In genomic region chr5:44253449-44253848, GRCm38 (mm10) we compare ENCODE assay signal across 23 mouse cellular contexts. TPM values are rescaled to one million over a fixed set of nuclear protein-coding genes. Genes with fewer than 3 reads are reported as not detected.
DNase-seq lines count a peak whose midpoint lies in the region; ATAC-seq and TF ChIP-seq lines count a peak whose summit lies in the region.
"Had no signal": no experiment of that assay in that cellular context is flagged by ENCODE, and none has a peak within 500 bp of the region (broad histone marks: within the 10 kb centered on the region; RNA-seq: fewer than 3 reads in every experiment).

No protein-coding gene starts in this region.

- no peaks in the 10 kb centered on the region for H3K27me3 ChIP-seq in liver, postnatal 0 days (ENCODE audit: insufficient read depth, low read length)
- no peaks in the 10 kb centered on the region for H3K27me3 ChIP-seq in liver, embryonic 11.5 days (replicated peaks; ENCODE audit: control insufficient read depth, insufficient read depth, low read length)
- no peaks in the 10 kb centered on the region for H3K27me3 ChIP-seq in stomach, postnatal 0 days (ENCODE audit: control insufficient read depth, insufficient read depth, low read length)
- H3K27me3 ChIP-seq: embryonic facial prominence, embryonic 15.5 days; forebrain, embryonic 15.5 days; heart, embryonic 13.5 days; hindbrain, embryonic 15.5 days had no signal

- ATAC-seq in liver, postnatal 0 days: peak; percentile 43; the same call in 1 of the 2 replicates
- no peak for ATAC-seq in liver, embryonic 11.5 days (replicated peaks; ENCODE audit: low FRiP score)
- peak; percentile 86 for ATAC-seq in stomach, postnatal 0 days (ENCODE audit: low FRiP score, low TSS enrichment)
- no peak for ATAC-seq in activated CD4-positive, CD25-positive, alpha-beta regulatory T cell, adult 4 months
- ATAC-seq: forebrain, embryonic 15.5 days; inflammation-experienced regulatory T-cells, adult 6 months had no signal

- H3K9me3 ChIP-seq in liver, postnatal 0 days (ENCODE audit: low read length): no peaks in the 10 kb centered on the region
- H3K9me3 ChIP-seq in liver, embryonic 11.5 days (ENCODE audit: control insufficient read depth, low read length): no peaks in the 10 kb centered on the region
- H3K9me3 ChIP-seq in stomach, postnatal 0 days (ENCODE audit: control insufficient read depth, low read length): no peaks in the 10 kb centered on the region
- H3K9me3 ChIP-seq: embryonic facial prominence, embryonic 15.5 days; forebrain, embryonic 15.5 days; heart, embryonic 13.5 days; hindbrain, embryonic 15.5 days had no signal

- H3K9ac ChIP-seq in liver, postnatal 0 days (replicated peaks): no peak overlapping the region
- no peak overlapping the region for H3K9ac ChIP-seq in liver, embryonic 11.5 days (ENCODE audit: low read depth, low read length)
- no peak overlapping the region for H3K9ac ChIP-seq in stomach, postnatal 0 days (ENCODE audit: low read length)
- H3K9ac ChIP-seq: embryonic facial prominence, embryonic 15.5 days; forebrain, embryonic 15.5 days; heart, embryonic 13.5 days; hindbrain, embryonic 15.5 days had no signal

- peaks cover 12% of the 10 kb centered on the region for H3K4me1 ChIP-seq in liver, postnatal 0 days (ENCODE audit: insufficient read depth)
- H3K4me1 ChIP-seq in liver, embryonic 11.5 days (replicated peaks; ENCODE audit: control insufficient read depth, insufficient read depth, low read length): no peaks in the 10 kb centered on the region
- H3K4me1 ChIP-seq in stomach, postnatal 0 days (replicated peaks; ENCODE audit: control insufficient read depth, insufficient read depth): no peaks in the 10 kb centered on the region
- H3K4me1 ChIP-seq: embryonic facial prominence, embryonic 15.5 days; heart, embryonic 13.5 days; hindbrain, embryonic 15.5 days had no signal

- WGBS in liver, postnatal 0 days (ENCODE audit: insufficient replicate concordance): 71% methylated on average over 6 of the region's 6 CpGs
- 79% methylated on average over 6 of the region's 6 CpGs for WGBS in liver, embryonic 11.5 days
- 72% methylated on average over 6 of the region's 6 CpGs for WGBS in stomach, postnatal 0 days

- no peak for DNase-seq in liver, postnatal 0 days
- DNase-seq in liver, embryonic 11.5 days (ENCODE audit: low spot score): no peak
- peak; percentile 9 for DNase-seq in NIH3T3 (ENCODE audit: low read depth)
- peak; percentile 20 for DNase-seq in c-Kit-positive CD71-positive TER-119-negative erythroid progenitor cells, embryonic 14.5 days (ENCODE audit: low read depth)
- no peak for DNase-seq in stomach, postnatal 0 days (ENCODE audit: low spot score)
- no peak for DNase-seq in c-Kit-positive CD71-positive TER-119-positive erythroid progenitor cells, embryonic 14.5 days (ENCODE audit: low spot score)
- no peak for DNase-seq in gastrocnemius, postnatal 4 days (ENCODE audit: low spot score in 2 of 2)
- DNase-seq: adrenal gland, adult 2 months; adrenal gland, postnatal 25 days; cerebellum, adult 11 months; cerebellum, adult 8-10 months; cerebellum, postnatal 14 days; embryo, embryonic 11 days; gastrocnemius, postnatal 36 days; heart, adult 2 months; heart, postnatal 36 days had no signal

- no peak overlapping the region for H3K4me2 ChIP-seq in liver, postnatal 0 days (ENCODE audit: low read depth, low read length)
- H3K4me2 ChIP-seq in liver, embryonic 11.5 days: no peak overlapping the region
- no peak overlapping the region for H3K4me2 ChIP-seq in stomach, postnatal 0 days (replicated peaks; ENCODE audit: low read depth)
- H3K4me2 ChIP-seq: embryonic facial prominence, embryonic 15.5 days; forebrain, embryonic 15.5 days; heart, embryonic 13.5 days; hindbrain, embryonic 15.5 days had no signal

- no peak overlapping the region for H3K4me3 ChIP-seq in liver, postnatal 0 days (ENCODE audit: low read depth, low read length)
- H3K4me3 ChIP-seq in liver, embryonic 11.5 days (ENCODE audit: low read depth, low read length): no peak overlapping the region
- H3K4me3 ChIP-seq in stomach, postnatal 0 days (ENCODE audit: low read depth, low read length): no peak overlapping the region
- H3K4me3 ChIP-seq: embryonic facial prominence, embryonic 15.5 days; erythroblast, embryonic 14.5 days; forebrain, embryonic 15.5 days; heart, adult 2 months; heart, embryonic 13.5 days; hindbrain, embryonic 15.5 days had no signal

- TF ChIP-seq EP300 in liver, postnatal 0 days (IDR thresholded peaks at IDR 0.05; ENCODE audit: low read depth): no peak
- TF ChIP-seq EP300 in stomach, postnatal 0 days (optimal IDR thresholded peaks at IDR 0.05): no peak

- no peak for TF ChIP-seq CTCF in liver, postnatal 0 days (IDR thresholded peaks at IDR 0.05; ENCODE audit: low read depth)
- no peak for TF ChIP-seq CTCF in stomach, postnatal 0 days (IDR thresholded peaks at IDR 0.05; ENCODE audit: low read depth)

- no peak overlapping the region for H3K27ac ChIP-seq in liver, postnatal 0 days (ENCODE audit: low read depth)
- no peak overlapping the region for H3K27ac ChIP-seq in liver, embryonic 11.5 days (ENCODE audit: low read depth, low read length)
- H3K27ac ChIP-seq in stomach, postnatal 0 days (replicated peaks): no peak overlapping the region
- H3K27ac ChIP-seq: embryonic facial prominence, embryonic 15.5 days; forebrain, embryonic 15.5 days; heart, adult 2 months; heart, embryonic 13.5 days; hindbrain, embryonic 15.5 days had no signal

- H3K36me3 ChIP-seq in liver, postnatal 0 days (replicated peaks; ENCODE audit: insufficient read depth, low read length): no peaks in the 10 kb centered on the region
- H3K36me3 ChIP-seq in liver, embryonic 11.5 days (ENCODE audit: control insufficient read depth, insufficient read depth, low read length): no peaks in the 10 kb centered on the region
- H3K36me3 ChIP-seq in stomach, postnatal 0 days (ENCODE audit: control insufficient read depth, insufficient read depth, low read length): no peaks in the 10 kb centered on the region
- H3K36me3 ChIP-seq: embryonic facial prominence, embryonic 15.5 days; forebrain, embryonic 15.5 days; heart, embryonic 13.5 days; hindbrain, embryonic 15.5 days had no signal

RNA-seq across cellular contexts. Expression of gene Tapt1, which starts 27.0 kb away (rescaled TPM):
- polyA plus RNA-seq in liver, postnatal 0 days (2015; fragmentation: Nextera tagmentation; extraction: Ambion mirVana): 29.8 and 33.3 TPM in 2 replicates
- polyA plus RNA-seq in liver, embryonic 11.5 days (2014; fragmentation: Nextera tagmentation; extraction: Ambion mirVana): 49.7 and 51.0 TPM in 2 replicates
- polyA plus RNA-seq in stomach, postnatal 0 days (2015; fragmentation: Nextera tagmentation; extraction: Ambion mirVana): 17.2 and 18.1 TPM in 2 replicates
- 10 to 100 TPM; 15.1 to 15.2 TPM for polyA plus RNA-seq in activated CD4-positive, CD25-positive, alpha-beta regulatory T cell, adult 4 months (2017; shearing (Covaris generic))
- 10 to 100 TPM; 40.7 TPM for total RNA-seq in gastrocnemius, postnatal 4 days (2021)

Comparison
In these comparisons a context has a peak if more than half of its experiments do, and no peak if none do; other contexts are left out.
1. ATAC-seq: peak in liver, postnatal 0 days (single experiment) and stomach, postnatal 0 days (single experiment); none in liver, embryonic 11.5 days (single experiment) and activated CD4-positive, CD25-positive, alpha-beta regulatory T cell, adult 4 months (single experiment).
2. DNase-seq: peak in NIH3T3 (single experiment) and c-Kit-positive CD71-positive TER-119-negative erythroid progenitor cells, embryonic 14.5 days (single experiment); none in liver, postnatal 0 days (single experiment), liver, embryonic 11.5 days (single experiment), stomach, postnatal 0 days (single experiment), c-Kit-positive CD71-positive TER-119-positive erythroid progenitor cells, embryonic 14.5 days (single experiment) and gastrocnemius, postnatal 4 days (0 of 2).